Mouse (Mus musculus): ENCODE results near the gene Stil. TPM values are rescaled to one million over a fixed set of nuclear protein-coding genes. Genes with fewer than 3 reads are reported as not detected.

Gene Stil
- 0.99 TPM for polyA plus RNA-seq (2014; fragmentation: Illumina TruSeq; extraction: RNeasy Lipid Tissue Mini Kit (QIAGEN cat#74804); ENCODE audit: low read depth, low replicate concordance)

DNA sequence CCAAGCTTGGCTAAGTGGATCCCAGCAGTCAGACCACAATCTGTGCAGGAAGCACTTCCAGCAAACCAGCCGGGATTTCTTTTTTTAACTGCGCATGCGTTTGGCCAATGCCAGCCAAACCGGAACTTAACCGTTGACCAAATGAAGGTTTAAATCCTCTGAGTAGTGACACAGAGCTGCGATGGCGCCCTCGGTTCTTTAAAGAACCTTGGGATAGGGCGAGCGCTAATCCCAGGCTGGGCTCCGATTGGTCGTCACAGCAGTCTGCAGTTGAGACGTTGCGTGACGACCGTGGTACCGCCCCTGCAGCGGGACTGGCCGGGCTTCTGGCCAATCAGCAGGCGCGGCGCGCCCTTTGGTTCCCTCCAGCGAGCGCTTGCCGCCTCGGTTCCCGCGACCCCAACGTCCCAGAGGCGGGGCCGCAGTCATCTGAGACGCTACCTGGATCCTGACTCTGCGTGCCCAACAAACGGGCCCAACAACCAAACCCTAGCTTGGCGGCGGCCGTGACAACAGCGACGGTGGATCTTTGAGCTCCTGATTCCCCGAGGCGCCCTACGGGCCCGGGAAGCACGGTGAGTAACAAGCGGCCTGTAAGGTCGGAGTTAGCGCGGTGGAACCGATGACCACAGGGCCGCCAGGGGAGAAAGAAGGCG, at the start of gene Stil:
Gene Stil, plus strand, starts transcription at position 387 of the 656 bp plus-strand sequence.

DNA sequence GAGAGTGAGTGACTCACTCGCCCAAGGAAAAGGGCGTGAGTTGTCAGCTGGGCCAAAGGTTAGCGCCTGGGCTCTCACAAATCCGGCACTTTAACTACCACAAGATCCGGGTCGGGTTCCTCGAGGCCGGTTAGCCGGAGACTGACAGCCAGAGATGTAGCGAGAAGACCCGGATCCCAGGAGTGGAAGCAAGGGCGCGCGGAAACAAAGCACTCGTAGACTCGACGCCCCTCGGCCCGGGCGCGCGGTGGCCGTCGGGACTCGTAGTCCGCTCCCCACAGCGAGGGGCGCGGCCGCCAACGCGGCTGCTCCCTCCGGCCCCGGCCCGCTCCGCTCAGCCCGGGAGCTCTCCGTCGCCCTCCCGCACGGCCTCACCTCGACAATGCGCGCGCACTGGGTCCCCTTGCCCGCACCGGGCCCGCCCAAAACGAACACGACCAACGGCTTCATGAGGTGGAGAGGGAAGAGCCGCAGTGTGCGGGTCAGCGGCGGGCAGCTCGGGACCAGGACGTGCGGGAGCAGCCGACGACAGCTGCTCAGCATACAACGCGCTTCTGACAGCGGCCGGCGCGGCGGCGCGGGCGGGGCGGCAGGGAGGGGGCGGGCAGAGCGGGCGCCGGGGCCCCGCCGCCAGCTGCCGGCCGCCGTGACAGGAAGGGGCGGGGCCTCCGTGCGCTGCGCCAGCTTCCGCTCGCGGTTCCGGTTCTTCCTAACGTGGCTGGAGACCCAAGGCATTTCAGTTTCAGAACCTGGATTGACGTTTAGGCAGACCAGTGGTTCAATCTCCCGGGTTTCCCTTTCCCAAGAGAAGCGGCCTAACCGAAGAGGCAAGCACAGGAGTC, 13.1 kb upstream of the Stil start, which contains the start of gene Cmpk1:
Gene Cmpk1, minus strand, starts transcription at position 651 of the 842 bp plus-strand sequence.

GRCm38 (mm10) chr4:115056371-115056920, 56.5 kb downstream of the Stil start, which contains the start of gene Tal1:
Gene Tal1, plus strand, starts transcription at chr4:115056426.

GRCm38 (mm10) chr4:115088611-115089338, 88.8 kb downstream of the Stil start, which contains the start of gene Pdzk1ip1:
Gene Pdzk1ip1, plus strand, starts transcription at chr4:115088708.

Other genes starting within 250 kb of the Stil start
- gene Gm12830, start 178.4 kb upstream of the Stil start, polyA plus RNA-seq (2014; fragmentation: Illumina TruSeq; extraction: RNeasy Lipid Tissue Mini Kit (QIAGEN cat#74804); ENCODE audit: low read depth, low replicate concordance): not detected
- gene Foxd2, start 91.3 kb upstream of the Stil start, polyA plus RNA-seq (2014; fragmentation: Illumina TruSeq; extraction: RNeasy Lipid Tissue Mini Kit (QIAGEN cat#74804); ENCODE audit: low read depth, low replicate concordance): 0.52 TPM
- not detected for gene Foxe3, start 74.1 kb upstream of the Stil start, polyA plus RNA-seq (2014; fragmentation: Illumina TruSeq; extraction: RNeasy Lipid Tissue Mini Kit (QIAGEN cat#74804); ENCODE audit: low read depth, low replicate concordance)
- 764 TPM for gene Cmpk1, start 12.9 kb upstream of the Stil start, polyA plus RNA-seq (2014; fragmentation: Illumina TruSeq; extraction: RNeasy Lipid Tissue Mini Kit (QIAGEN cat#74804); ENCODE audit: low read depth, low replicate concordance)
- 2.9 TPM for gene Tal1, start 56.3 kb downstream of the Stil start, polyA plus RNA-seq (2014; fragmentation: Illumina TruSeq; extraction: RNeasy Lipid Tissue Mini Kit (QIAGEN cat#74804); ENCODE audit: low read depth, low replicate concordance)
- gene Pdzk1ip1, start 88.5 kb downstream of the Stil start, polyA plus RNA-seq (2014; fragmentation: Illumina TruSeq; extraction: RNeasy Lipid Tissue Mini Kit (QIAGEN cat#74804); ENCODE audit: low read depth, low replicate concordance): not detected
- 0.12 TPM for gene Cyp4x1, start 134.1 kb downstream of the Stil start, polyA plus RNA-seq (2014; fragmentation: Illumina TruSeq; extraction: RNeasy Lipid Tissue Mini Kit (QIAGEN cat#74804); ENCODE audit: low read depth, low replicate concordance)
- gene Cyp4a29, start 241.9 kb downstream of the Stil start, polyA plus RNA-seq (2014; fragmentation: Illumina TruSeq; extraction: RNeasy Lipid Tissue Mini Kit (QIAGEN cat#74804); ENCODE audit: low read depth, low replicate concordance): not detected